Mouse (Mus musculus) liver, embryonic 14.5 days (tissue): ENCODE data around the gene Slc13a4.

Source experiments
- CTCF ChIP-seq: IDR thresholded peaks from 2 replicates; pipeline ENCODE4 v1.5.1; 2016; ENCODE audit warnings: antibody characterized with exemption, low read depth, control low read depth
- EP300 ChIP-seq: IDR thresholded peaks from 2 replicates; pipeline ENCODE4 v1.6.1; 2016; ENCODE audit warnings: antibody characterized with exemption, low read depth

DNA sequence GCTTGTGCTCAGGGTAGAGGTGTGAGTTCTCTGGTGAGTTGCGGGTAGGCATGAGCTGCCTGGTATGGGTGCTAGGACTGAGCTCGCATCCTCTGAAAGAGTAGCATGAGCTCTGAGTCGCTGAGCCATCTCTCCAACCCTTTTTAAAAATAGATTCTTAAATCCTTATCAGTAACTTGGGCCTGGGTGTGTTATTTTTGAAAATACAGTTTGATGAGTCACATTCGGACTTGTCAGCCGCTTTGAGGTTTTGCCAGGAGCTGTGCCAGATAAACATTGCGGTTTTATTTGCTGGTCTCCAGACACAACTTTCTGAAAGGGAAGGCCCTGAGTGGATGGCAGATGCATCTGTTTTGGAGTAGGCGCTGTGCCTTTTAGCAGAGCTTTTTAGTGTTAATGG, 51.2 kb downstream of the Slc13a4 start:
- TF ChIP-seq CTCF (no peak), EP300 (peak; percentile 93)
